Mouse (Mus musculus): Measurements from ENCODE around the gene Fam126b. TPM values are rescaled to one million over a fixed set of nuclear protein-coding genes. Genes with fewer than 3 reads are reported as not detected.
A peak's percentile ranks its signal among the peaks of the same experiment; 100 is the strongest.
"Not testable (repeated sequence)": the region's sequence is repeated elsewhere in the genome, so short reads cannot be mapped to it uniquely, and the experiment has no call there.

The Fam126b gene
- polyA plus RNA-seq, 1 experiment from 2014 or later = 17.3 TPM

GRCm38 (mm10) chr1:58560370-58560769 lies 25.8 kb downstream of the Fam126b start:
- not testable (repeated sequence) for H3K27me3 ChIP-seq (ENCODE audit: control insufficient read depth, insufficient read depth, low read depth, low read length); H3K4me3 ChIP-seq (ENCODE audit: low read depth, low read length); H3K36me3 ChIP-seq (ENCODE audit: control insufficient read depth, insufficient read depth, low read length); H3K4me1 ChIP-seq (ENCODE audit: control insufficient read depth, insufficient read depth, low read length); H3K9ac ChIP-seq (ENCODE audit: low read depth, low read length); H3K9me3 ChIP-seq (replicated peaks; ENCODE audit: control insufficient read depth, low read length, poor library complexity, severe bottlenecking); H3K4me2 ChIP-seq (ENCODE audit: low read length); H3K27ac ChIP-seq (ENCODE audit: low read length); ATAC-seq
- 86% methylated on average over 6 of the region's 6 CpGs for WGBS

GRCm38 (mm10) chr1:58541386-58541785 lies 44.7 kb downstream of the Fam126b start:
- 88% methylated on average over 1 of the region's 1 CpGs for WGBS
- H3K36me3 ChIP-seq (ENCODE audit: control insufficient read depth, insufficient read depth, low read length) = peaks cover 31% of the 10 kb centered on the region
- no peak for ATAC-seq
- H3K4me1 ChIP-seq (ENCODE audit: control insufficient read depth, insufficient read depth, low read length) = no peaks in the 10 kb centered on the region
- no peak overlapping the region for H3K4me3 ChIP-seq (ENCODE audit: low read depth, low read length)
- no peak overlapping the region for H3K27ac ChIP-seq (ENCODE audit: low read length)
- no peak overlapping the region for H3K9ac ChIP-seq (ENCODE audit: low read depth, low read length)
- no peaks in the 10 kb centered on the region for H3K27me3 ChIP-seq (ENCODE audit: control insufficient read depth, insufficient read depth, low read depth, low read length)
- no peaks in the 10 kb centered on the region for H3K9me3 ChIP-seq (replicated peaks; ENCODE audit: control insufficient read depth, low read length, poor library complexity, severe bottlenecking)
- H3K4me2 ChIP-seq (ENCODE audit: low read length) = no peak overlapping the region

GRCm38 (mm10) chr1:58507249-58507648 lies 78.9 kb downstream of the Fam126b start:
- peaks cover 10% of the 10 kb centered on the region; the same call in 1 of the 2 replicates for H3K9me3 ChIP-seq (replicated peaks; ENCODE audit: control insufficient read depth, low read length, poor library complexity, severe bottlenecking)
- H3K4me3 ChIP-seq (ENCODE audit: low read depth, low read length) = no peak overlapping the region
- H3K4me1 ChIP-seq (ENCODE audit: control insufficient read depth, insufficient read depth, low read length) = peaks cover 19% of the 10 kb centered on the region
- ATAC-seq = no peak
- no peak overlapping the region for H3K9ac ChIP-seq (ENCODE audit: low read depth, low read length)
- no peak overlapping the region for H3K27ac ChIP-seq (ENCODE audit: low read length)
- no peaks in the 10 kb centered on the region for H3K36me3 ChIP-seq (ENCODE audit: control insufficient read depth, insufficient read depth, low read length)
- 95% methylated on average over 3 of the region's 3 CpGs for WGBS
- no peak overlapping the region for H3K4me2 ChIP-seq (ENCODE audit: low read length)
- no peaks in the 10 kb centered on the region for H3K27me3 ChIP-seq (ENCODE audit: control insufficient read depth, insufficient read depth, low read depth, low read length)

- Histone ChIP-seq H3K4me1 (ENCODE audit: control insufficient read depth, insufficient read depth, low read length) (peaks cover 21% of the 10 kb centered on the region), H3K4me2 (ENCODE audit: low read length) (peak within 1 kb of the TSS; percentile 97), H3K4me3 (ENCODE audit: low read depth, low read length) (peak within 1 kb of the TSS; percentile 99), H3K27ac (ENCODE audit: low read length) (peak within 1 kb of the TSS; percentile 81), H3K36me3 (ENCODE audit: control insufficient read depth, insufficient read depth, low read length) (peaks cover 1% of the 10 kb centered on the region; the same call in 1 of the 2 replicates), H3K9me3 (replicated peaks; ENCODE audit: control insufficient read depth, low read length, poor library complexity, severe bottlenecking) (peaks cover 10% of the 10 kb centered on the region; the same call in 1 of the 2 replicates), H3K27me3 (ENCODE audit: control insufficient read depth, insufficient read depth, low read depth, low read length) (no peaks in the 10 kb centered on the region), H3K9ac (ENCODE audit: low read depth, low read length) (peak within 1 kb of the TSS; percentile 95)
- WGBS = under 1% methylated on average over 58 of the region's 64 CpGs
- ATAC-seq = peak; percentile 100
Observed at GRCm38 (mm10) chr1:58504577-58505254, 81.4 kb downstream of the Fam126b start, which contains the start of gene Orc2. TSS of gene Orc2 (minus strand) at chr1:58505109.

GRCm38 (mm10) chr1:58503793-58504370 lies 82.2 kb downstream of the Fam126b start:
- Histone ChIP-seq H3K27me3 (ENCODE audit: control insufficient read depth, insufficient read depth, low read depth, low read length) (no peaks in the 10 kb centered on the region), H3K9ac (ENCODE audit: low read depth, low read length) (peak overlapping the region; percentile 95), H3K4me2 (ENCODE audit: low read length) (peak overlapping the region; percentile 97), H3K36me3 (ENCODE audit: control insufficient read depth, insufficient read depth, low read length) (peaks cover 6% of the 10 kb centered on the region; the same call in 1 of the 2 replicates), H3K9me3 (replicated peaks; ENCODE audit: control insufficient read depth, low read length, poor library complexity, severe bottlenecking) (peaks cover 10% of the 10 kb centered on the region; the same call in 1 of the 2 replicates), H3K27ac (ENCODE audit: low read length) (peak overlapping the region; percentile 81), H3K4me3 (ENCODE audit: low read depth, low read length) (peak overlapping the region; percentile 99), H3K4me1 (ENCODE audit: control insufficient read depth, insufficient read depth, low read length) (peaks cover 21% of the 10 kb centered on the region)
- ATAC-seq = no peak
- WGBS = 20% methylated on average over 9 of the region's 9 CpGs

- ATAC-seq = no peak
- Histone ChIP-seq H3K9ac (ENCODE audit: low read depth, low read length) (no peak overlapping the region), H3K27ac (ENCODE audit: low read length) (no peak overlapping the region), H3K9me3 (replicated peaks; ENCODE audit: control insufficient read depth, low read length, poor library complexity, severe bottlenecking) (peaks cover 10% of the 10 kb centered on the region; the same call in 1 of the 2 replicates), H3K4me1 (ENCODE audit: control insufficient read depth, insufficient read depth, low read length) (peaks cover 21% of the 10 kb centered on the region), H3K4me2 (ENCODE audit: low read length) (peak overlapping the region; percentile 97), H3K4me3 (ENCODE audit: low read depth, low read length) (no peak overlapping the region), H3K36me3 (ENCODE audit: control insufficient read depth, insufficient read depth, low read length) (peaks cover 6% of the 10 kb centered on the region; the same call in 1 of the 2 replicates), H3K27me3 (ENCODE audit: control insufficient read depth, insufficient read depth, low read depth, low read length) (no peaks in the 10 kb centered on the region)
Observed at GRCm38 (mm10) chr1:58503134-58503533, 83.0 kb downstream of the Fam126b start.

GRCm38 (mm10) chr1:58498758-58499157 lies 87.4 kb downstream of the Fam126b start:
- peaks cover 12% of the 10 kb centered on the region for H3K4me1 ChIP-seq (ENCODE audit: control insufficient read depth, insufficient read depth, low read length)
- H3K36me3 ChIP-seq (ENCODE audit: control insufficient read depth, insufficient read depth, low read length) = peaks cover 18% of the 10 kb centered on the region
- no peaks in the 10 kb centered on the region for H3K9me3 ChIP-seq (replicated peaks; ENCODE audit: control insufficient read depth, low read length, poor library complexity, severe bottlenecking)
- H3K4me2 ChIP-seq (ENCODE audit: low read length) = no peak overlapping the region
- 100% methylated on average over 1 of the region's 1 CpGs for WGBS
- H3K27ac ChIP-seq (ENCODE audit: low read length) = no peak overlapping the region
- no peaks in the 10 kb centered on the region for H3K27me3 ChIP-seq (ENCODE audit: control insufficient read depth, insufficient read depth, low read depth, low read length)
- no peak for ATAC-seq
- no peak overlapping the region for H3K9ac ChIP-seq (ENCODE audit: low read depth, low read length)
- no peak overlapping the region for H3K4me3 ChIP-seq (ENCODE audit: low read depth, low read length)

GRCm38 (mm10) chr1:58497678-58498077 lies 88.4 kb downstream of the Fam126b start:
- Histone ChIP-seq H3K27me3 (ENCODE audit: control insufficient read depth, insufficient read depth, low read depth, low read length) (no peaks in the 10 kb centered on the region), H3K9ac (ENCODE audit: low read depth, low read length) (no peak overlapping the region), H3K4me2 (ENCODE audit: low read length) (no peak overlapping the region), H3K36me3 (ENCODE audit: control insufficient read depth, insufficient read depth, low read length) (peaks cover 21% of the 10 kb centered on the region), H3K9me3 (replicated peaks; ENCODE audit: control insufficient read depth, low read length, poor library complexity, severe bottlenecking) (no peaks in the 10 kb centered on the region), H3K27ac (ENCODE audit: low read length) (no peak overlapping the region), H3K4me3 (ENCODE audit: low read depth, low read length) (no peak overlapping the region), H3K4me1 (ENCODE audit: control insufficient read depth, insufficient read depth, low read length) (peaks cover 2% of the 10 kb centered on the region; the same call in 1 of the 2 replicates)
- ATAC-seq = no peak
- WGBS = 94% methylated on average over 4 of the region's 4 CpGs

GRCm38 (mm10) chr1:58495603-58496002 lies 90.5 kb downstream of the Fam126b start:
- H3K27ac ChIP-seq (ENCODE audit: low read length) = no peak overlapping the region
- WGBS = 90% methylated on average over 6 of the region's 6 CpGs
- peaks cover 39% of the 10 kb centered on the region for H3K36me3 ChIP-seq (ENCODE audit: control insufficient read depth, insufficient read depth, low read length)
- no peak overlapping the region for H3K4me2 ChIP-seq (ENCODE audit: low read length)
- H3K9ac ChIP-seq (ENCODE audit: low read depth, low read length) = no peak overlapping the region
- no peaks in the 10 kb centered on the region for H3K9me3 ChIP-seq (replicated peaks; ENCODE audit: control insufficient read depth, low read length, poor library complexity, severe bottlenecking)
- H3K4me3 ChIP-seq (ENCODE audit: low read depth, low read length) = no peak overlapping the region
- no peaks in the 10 kb centered on the region for H3K4me1 ChIP-seq (ENCODE audit: control insufficient read depth, insufficient read depth, low read length)
- no peak for ATAC-seq
- H3K27me3 ChIP-seq (ENCODE audit: control insufficient read depth, insufficient read depth, low read depth, low read length) = no peaks in the 10 kb centered on the region

All from midbrain, embryonic 16.5 days (tissue).